Mouse (Mus musculus) kidney, adult 11 months (tissue): Measurements from ENCODE around the gene Fam213b.

Source experiments
- DNase-seq: peaks from one replicate; pipeline ENCODE4 v3.0.0; 2022

Fam213b gene

GRCm38 (mm10) chr4:154877864-154878548 lies 20.9 kb downstream of the Fam213b start:
- peak; percentile 76 for DNase-seq

- DNase-seq = no peak
Measured at GRCm38 (mm10) chr4:154873186-154873585, 25.7 kb downstream of the Fam213b start.

GRCm38 (mm10) chr4:154871757-154872251 lies 27.1 kb downstream of the Fam213b start:
- no peak for DNase-seq

DNA sequence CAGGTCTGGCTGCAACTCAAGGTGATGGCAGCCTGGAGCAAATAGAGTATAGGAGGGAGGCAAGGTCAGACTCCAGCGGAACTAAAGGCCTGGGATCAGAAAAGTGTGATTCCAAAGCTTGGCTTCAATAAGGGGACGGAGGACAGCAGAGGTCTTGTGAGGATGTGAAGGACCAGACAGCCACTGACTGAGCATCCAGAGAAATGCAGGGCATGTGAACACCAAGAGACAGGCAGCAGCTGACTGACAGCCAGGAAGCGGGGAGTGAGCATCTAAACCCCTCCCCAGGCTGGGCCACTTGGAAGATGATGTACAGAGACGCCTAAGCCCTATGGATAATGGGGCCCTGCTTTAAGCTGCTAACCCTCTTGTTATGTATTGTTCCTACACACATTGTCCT lies 28.2 kb downstream of the Fam213b start:
- no peak for DNase-seq

DNA sequence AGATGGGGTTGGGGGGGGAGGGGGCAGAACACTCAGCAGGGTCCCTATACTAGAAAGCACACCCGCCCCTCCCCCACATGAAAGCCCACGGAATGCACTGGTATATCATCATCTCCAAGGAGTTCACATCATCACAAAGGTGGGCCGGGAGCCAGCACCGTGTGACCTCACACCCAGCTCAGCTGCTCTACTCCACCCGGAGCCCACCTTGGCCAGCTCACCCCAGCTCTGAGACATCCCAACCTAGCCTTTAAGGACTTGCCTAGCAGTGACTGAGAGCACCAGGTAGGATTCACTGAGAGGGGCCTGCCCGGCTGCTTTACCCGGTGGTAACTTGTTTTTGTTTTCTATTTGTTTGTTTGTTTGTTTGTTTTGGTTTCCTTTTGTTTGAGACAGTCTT lies 29.5 kb downstream of the Fam213b start, which contains the start of gene Mmel1:
TSS of gene Mmel1 (plus strand) at position 146 of the 400 bp plus-strand sequence.
- DNase-seq = no peak

DNA sequence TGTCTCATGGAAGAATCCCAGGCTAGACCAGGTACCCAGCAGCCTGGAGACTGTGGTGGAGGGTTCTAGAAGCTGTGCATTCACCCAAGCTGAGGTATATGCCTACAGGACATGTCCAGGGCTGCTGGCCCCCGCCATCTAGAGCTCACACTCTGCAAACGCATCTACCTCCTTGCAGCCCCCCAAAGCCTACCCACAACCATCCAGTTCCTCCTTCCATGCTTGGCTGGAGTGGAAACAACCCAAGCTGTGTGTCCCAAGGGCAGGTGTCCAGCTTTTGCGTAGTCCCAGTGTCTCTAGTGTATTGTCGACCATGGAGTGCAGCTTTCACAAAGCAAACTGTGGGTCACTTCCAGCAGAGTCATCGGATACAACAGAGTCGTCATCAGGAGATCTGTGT lies 31.7 kb downstream of the Fam213b start:
- DNase-seq = no peak

GRCm38 (mm10) chr4:154866391-154866790 lies 32.5 kb downstream of the Fam213b start:
- no peak for DNase-seq

- DNase-seq = no peak
Measured at GRCm38 (mm10) chr4:154864961-154865760, 33.8 kb downstream of the Fam213b start.

DNA sequence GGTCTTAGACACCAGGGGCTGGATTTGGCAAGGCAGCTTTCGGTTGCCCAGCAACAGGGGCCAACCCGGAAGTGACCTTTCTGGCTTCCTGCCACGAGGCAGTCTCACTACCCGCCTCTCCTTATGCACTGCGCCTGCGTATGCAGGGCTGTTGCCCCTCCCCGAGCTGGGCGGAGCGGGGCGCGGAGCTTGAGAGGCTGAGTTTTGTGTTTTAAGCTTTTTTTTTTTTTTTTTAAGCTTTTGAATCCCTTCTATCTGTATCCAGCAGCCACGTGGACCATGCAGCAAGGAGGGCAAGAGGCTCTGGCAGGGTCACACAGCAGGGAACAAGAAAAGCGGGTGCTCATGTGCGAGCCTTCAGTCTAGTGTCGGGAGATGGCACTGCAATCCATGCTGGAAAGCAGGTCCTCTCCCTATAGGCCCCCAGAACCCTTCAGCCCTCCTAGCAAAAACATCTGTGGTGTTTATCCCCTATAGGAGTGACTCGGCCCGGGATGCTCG lies 34.6 kb downstream of the Fam213b start:
- DNase-seq = peak; percentile 91

- no peak for DNase-seq
Measured at GRCm38 (mm10) chr4:154863436-154863935, 35.4 kb downstream of the Fam213b start.

DNA sequence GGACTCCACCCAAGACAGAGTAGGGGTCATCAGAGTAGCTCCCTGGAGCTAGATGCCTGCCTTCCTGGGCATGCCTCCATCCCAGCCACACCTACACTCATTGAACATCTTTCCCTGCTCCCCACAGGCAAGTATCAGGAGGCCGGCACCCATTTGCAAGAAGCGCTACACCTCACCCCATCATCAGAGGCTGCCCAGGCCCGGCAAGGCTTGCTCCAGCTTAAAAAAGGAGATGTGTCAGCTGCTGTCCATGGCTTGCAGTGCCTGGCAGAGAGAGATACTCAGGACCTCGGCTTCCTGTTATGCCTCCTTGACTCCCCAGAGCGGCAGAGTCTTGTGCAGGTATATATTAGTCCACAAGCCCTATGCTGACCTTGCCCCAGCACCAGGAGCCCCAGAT lies 37.0 kb downstream of the Fam213b start:
- no peak for DNase-seq

DNA sequence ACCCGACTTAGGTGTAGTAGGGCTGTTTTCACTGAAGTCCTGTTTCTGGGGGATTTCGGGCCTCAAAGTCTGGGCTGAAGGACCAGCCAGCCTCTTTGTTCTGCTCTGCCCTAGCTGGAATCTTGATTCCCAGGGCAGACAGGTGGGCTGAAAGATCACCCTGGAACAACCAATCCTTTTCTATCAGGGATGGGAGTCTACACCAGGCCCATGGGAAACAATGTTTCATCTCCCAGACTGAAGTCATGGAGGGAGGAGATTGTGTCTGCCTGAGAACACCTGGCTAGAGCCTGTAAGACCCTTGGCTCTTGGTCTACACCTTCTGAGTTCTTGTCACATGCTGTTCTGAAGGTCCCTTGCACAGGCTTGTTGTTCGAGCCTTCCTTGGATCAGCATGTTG lies 40.3 kb downstream of the Fam213b start:
- DNase-seq = no peak

GRCm38 (mm10) chr4:154857366-154858240 lies 41.3 kb downstream of the Fam213b start:
- DNase-seq = no peak

GRCm38 (mm10) chr4:154856882-154857281 lies 42.1 kb downstream of the Fam213b start:
- no peak for DNase-seq

GRCm38 (mm10) chr4:154856480-154856837 lies 42.5 kb downstream of the Fam213b start:
- DNase-seq = no peak

GRCm38 (mm10) chr4:154855721-154856479 lies 43.0 kb downstream of the Fam213b start:
- DNase-seq = peak; percentile 65

GRCm38 (mm10) chr4:154854676-154855345 lies 44.1 kb downstream of the Fam213b start:
- no peak for DNase-seq

DNA sequence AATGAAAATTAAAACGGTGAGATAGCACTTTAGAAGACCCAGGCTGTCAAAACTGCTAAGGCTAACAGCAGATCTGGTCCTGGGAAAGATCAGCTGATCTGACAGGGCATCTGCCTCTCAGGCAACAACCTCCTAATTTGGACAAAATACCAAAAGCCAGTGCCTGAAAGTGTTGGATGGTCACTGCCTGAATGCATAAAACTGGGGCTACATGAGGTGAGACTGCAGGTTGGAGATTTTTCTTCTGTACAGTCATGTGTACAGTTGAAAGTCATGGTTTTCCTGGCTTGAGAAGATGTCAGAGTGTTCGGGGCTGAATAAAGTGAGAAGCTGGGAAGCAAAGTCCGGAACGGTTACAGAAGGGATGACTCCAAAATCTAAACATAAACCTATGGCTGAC lies 45.1 kb downstream of the Fam213b start:
- DNase-seq = no peak

DNA sequence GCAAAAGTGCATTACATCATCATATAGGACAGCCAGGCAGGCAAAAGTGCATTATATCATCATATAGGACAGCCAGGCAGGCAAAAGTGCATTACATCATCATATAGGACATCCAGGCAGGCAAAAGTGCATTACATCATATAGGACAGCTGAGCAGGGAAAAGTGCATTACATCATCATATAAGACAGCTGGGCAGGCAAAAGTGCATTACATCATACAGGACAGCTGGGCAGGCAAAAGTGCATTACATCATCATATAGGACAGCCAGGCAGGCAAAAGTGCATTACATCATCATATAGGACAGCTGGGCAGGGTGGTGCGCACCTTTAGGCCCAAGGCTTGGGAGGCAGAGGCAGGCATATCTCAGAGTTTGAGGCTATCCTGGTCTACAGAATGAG lies 46.2 kb downstream of the Fam213b start:
- DNase-seq = no peak
